Mouse (Mus musculus): ENCODE data around the gene Tmem222. TPM values are rescaled to one million over a fixed set of nuclear protein-coding genes. Genes with fewer than 3 reads are reported as not detected.

Gene Tmem222
- polyA plus RNA-seq, 1 experiment = 5.3 TPM

DNA sequence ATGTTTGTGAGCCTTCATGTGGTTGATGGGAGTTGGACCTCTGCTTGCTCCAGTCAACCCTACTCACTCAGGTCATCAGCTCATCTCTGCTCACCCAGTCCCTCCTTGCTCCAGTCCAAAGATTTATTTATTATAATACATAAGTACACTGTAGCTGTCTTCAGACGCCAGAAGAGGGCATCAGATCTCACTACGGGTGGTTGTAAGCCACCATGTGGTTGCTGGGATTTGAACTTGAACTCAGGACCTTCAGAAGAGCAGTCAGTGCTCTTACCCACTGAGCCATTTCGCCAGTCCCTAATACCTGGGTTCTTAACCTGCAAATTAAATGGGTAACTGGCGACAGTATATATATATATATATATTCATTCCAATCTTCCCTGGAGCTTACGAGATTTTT, 42.2 kb downstream of the Tmem222 start:
- H3K4me3 ChIP-seq (replicated peaks) = no peak overlapping the region
- peaks cover 14% of the 10 kb centered on the region for H3K4me1 ChIP-seq (ENCODE audit: control insufficient read depth)
- peaks cover 2% of the 10 kb centered on the region; the same call in 1 of the 2 replicates for H3K27me3 ChIP-seq (ENCODE audit: control insufficient read depth)
- TF ChIP-seq GATA1 (IDR thresholded peaks at IDR 0.05; ENCODE audit: low read length) = no peak
- no peak for TF ChIP-seq TAL1 (IDR thresholded peaks at IDR 0.05; ENCODE audit: low read length)
- H3K36me3 ChIP-seq (ENCODE audit: control insufficient read depth) = no peaks in the 10 kb centered on the region
- H3K9me3 ChIP-seq (ENCODE audit: control insufficient read depth, low read length) = no peaks in the 10 kb centered on the region

DNA sequence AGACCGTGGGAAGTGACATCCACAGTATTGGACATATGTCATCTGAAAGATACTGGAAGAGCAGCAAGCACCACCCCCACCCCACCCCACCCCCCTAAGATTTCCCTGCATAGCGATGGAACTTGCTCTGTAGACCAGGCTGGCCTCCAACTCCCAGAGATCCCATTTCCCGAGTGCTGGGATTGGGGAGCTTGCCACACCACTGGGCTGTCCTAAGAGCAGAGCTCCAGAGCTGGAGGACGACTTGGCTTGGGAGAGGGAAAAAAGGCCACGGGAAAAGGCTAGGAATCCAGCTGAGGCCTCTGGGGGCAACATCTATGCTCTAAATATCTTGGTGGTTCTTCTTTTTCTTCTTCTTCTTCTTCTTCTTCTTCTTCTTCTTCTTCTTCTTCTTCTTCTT, 42.8 kb downstream of the Tmem222 start:
- Histone ChIP-seq H3K27me3 (ENCODE audit: control insufficient read depth) (peaks cover 2% of the 10 kb centered on the region; the same call in 1 of the 2 replicates), H3K9me3 (ENCODE audit: control insufficient read depth, low read length) (no peaks in the 10 kb centered on the region), H3K4me3 (replicated peaks) (no peak overlapping the region), H3K4me1 (ENCODE audit: control insufficient read depth) (peaks cover 8% of the 10 kb centered on the region), H3K36me3 (ENCODE audit: control insufficient read depth) (no peaks in the 10 kb centered on the region)
- no peak for TF ChIP-seq TAL1 (IDR thresholded peaks at IDR 0.05; ENCODE audit: low read length)
- no peak for TF ChIP-seq GATA1 (IDR thresholded peaks at IDR 0.05; ENCODE audit: low read length)

DNA sequence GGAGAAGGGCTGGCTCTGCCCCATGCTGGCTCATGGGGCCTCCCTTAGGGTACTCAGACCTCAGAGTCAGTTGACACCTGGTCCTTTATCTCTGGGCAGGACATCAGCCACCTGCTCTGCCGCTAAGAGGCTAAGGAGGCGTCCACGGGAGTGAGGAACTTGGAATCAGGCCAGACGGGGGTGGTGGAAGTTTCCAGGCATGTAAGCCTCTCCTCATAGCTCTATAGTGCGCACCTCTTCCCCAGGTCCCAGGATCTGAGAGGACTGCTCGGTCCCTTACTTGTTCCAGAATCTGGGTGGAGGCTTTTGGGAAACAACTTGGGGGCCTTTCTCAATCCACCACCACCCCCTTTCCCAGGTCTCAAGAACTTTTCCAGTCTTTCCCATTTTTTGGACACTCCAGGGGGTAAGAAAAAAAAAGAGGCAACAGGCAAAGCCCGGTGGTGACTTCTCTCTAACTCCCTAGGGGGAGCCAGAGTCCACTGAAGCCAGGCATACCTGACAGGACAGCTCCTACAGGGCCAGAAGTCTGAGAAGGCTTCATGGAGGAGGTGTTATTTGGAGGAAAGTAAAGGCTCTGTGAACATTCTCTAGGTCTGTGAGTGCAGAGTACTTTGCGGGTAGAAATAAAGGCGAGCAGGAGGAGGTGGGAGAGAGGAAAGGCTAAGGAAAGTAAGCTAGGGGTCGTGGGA, 44.2 kb downstream of the Tmem222 start:
- peaks cover 2% of the 10 kb centered on the region; the same call in 1 of the 2 replicates for H3K27me3 ChIP-seq (ENCODE audit: control insufficient read depth)
- TF ChIP-seq GATA1 (IDR thresholded peaks at IDR 0.05; ENCODE audit: low read length) (no peak), TAL1 (IDR thresholded peaks at IDR 0.05; ENCODE audit: low read length) (no peak)

DNA sequence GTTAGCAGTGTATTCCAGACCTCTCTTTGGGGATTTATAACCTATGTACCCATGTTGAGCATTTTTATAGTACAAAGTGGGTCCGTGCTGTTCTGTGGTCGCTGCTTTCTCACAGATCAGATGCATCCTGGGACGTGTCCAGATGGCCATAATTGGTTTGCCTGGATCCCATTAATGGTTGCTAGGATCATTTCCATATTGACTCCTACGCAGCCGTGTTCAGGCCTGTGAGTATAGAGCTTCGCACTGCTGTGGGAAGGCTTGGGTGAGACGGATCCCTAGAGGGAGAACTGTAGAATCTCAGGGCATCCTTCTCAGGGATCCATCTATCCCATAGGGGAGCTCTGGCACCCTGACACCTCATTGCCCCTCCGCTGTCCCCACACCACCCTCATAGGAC, 48.0 kb downstream of the Tmem222 start:
- H3K36me3 ChIP-seq (ENCODE audit: control insufficient read depth) = no peaks in the 10 kb centered on the region
- no peak overlapping the region for H3K4me3 ChIP-seq (replicated peaks)
- no peaks in the 10 kb centered on the region for H3K4me1 ChIP-seq (ENCODE audit: control insufficient read depth)
- H3K27me3 ChIP-seq (ENCODE audit: control insufficient read depth) = peaks cover 8% of the 10 kb centered on the region
- no peaks in the 10 kb centered on the region for H3K9me3 ChIP-seq (ENCODE audit: control insufficient read depth, low read length)
- TF ChIP-seq TAL1 (IDR thresholded peaks at IDR 0.05; ENCODE audit: low read length) (no peak), GATA1 (IDR thresholded peaks at IDR 0.05; ENCODE audit: low read length) (no peak)

More for the DNA sequence above, 44.2 kb downstream of the Tmem222 start:
- Histone ChIP-seq H3K9me3 (ENCODE audit: control insufficient read depth, low read length) (no peaks in the 10 kb centered on the region), H3K36me3 (ENCODE audit: control insufficient read depth) (no peaks in the 10 kb centered on the region), H3K4me1 (ENCODE audit: control insufficient read depth) (peaks cover 4% of the 10 kb centered on the region), H3K4me3 (replicated peaks) (no peak overlapping the region)

DNA sequence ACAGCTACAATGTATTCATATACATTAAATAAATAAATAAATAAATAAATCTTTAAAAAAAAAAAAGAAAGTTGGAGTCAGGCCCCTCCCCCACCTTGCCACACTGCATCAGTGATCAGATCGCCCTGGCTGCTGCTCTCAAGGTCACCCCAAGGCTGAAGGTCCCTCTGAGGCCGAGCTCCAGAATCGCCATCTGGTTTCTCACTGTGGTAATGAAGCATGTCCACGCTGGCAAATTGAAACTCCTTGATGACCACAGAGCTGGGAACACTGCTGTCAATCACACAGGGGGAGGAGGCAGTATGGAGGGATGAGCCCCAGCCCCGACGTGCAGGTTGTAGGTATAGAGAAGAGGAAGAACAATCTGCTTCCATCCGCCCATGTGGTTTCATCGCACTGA, 50.0 kb downstream of the Tmem222 start:
- Histone ChIP-seq H3K27me3 (ENCODE audit: control insufficient read depth) (peaks cover 25% of the 10 kb centered on the region), H3K4me1 (ENCODE audit: control insufficient read depth) (no peaks in the 10 kb centered on the region)
- no peak for TF ChIP-seq TAL1 (IDR thresholded peaks at IDR 0.05; ENCODE audit: low read length)
- TF ChIP-seq GATA1 (IDR thresholded peaks at IDR 0.05; ENCODE audit: low read length) = no peak

DNA sequence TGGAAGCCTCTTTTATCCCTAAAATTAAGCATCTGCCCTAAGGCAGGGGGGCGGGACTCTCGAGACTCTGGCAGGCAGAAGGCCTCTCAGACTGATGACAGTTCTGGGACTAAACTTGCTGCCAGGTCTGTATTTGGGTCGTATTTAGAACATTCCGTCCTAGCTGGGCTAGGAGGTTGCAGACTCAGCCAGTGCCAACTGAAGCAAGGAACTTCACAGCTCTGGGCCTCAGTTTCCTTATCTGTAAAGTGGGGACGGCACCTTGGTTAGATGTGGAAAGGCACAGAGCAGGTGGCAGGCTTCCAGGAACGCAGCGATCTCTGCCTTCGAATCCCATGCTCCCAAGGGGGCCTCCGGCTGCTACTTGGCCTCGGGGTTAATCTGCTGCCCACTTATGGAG, 51.5 kb downstream of the Tmem222 start:
- Histone ChIP-seq H3K27me3 (ENCODE audit: control insufficient read depth) (peaks cover 41% of the 10 kb centered on the region), H3K4me3 (replicated peaks) (no peak overlapping the region), H3K9me3 (ENCODE audit: control insufficient read depth, low read length) (no peaks in the 10 kb centered on the region), H3K36me3 (ENCODE audit: control insufficient read depth) (no peaks in the 10 kb centered on the region), H3K4me1 (ENCODE audit: control insufficient read depth) (no peaks in the 10 kb centered on the region; the same call in 1 of the 2 replicates)
- TF ChIP-seq GATA1 (IDR thresholded peaks at IDR 0.05; ENCODE audit: low read length) (no peak), TAL1 (IDR thresholded peaks at IDR 0.05; ENCODE audit: low read length) (no peak)

More for the DNA sequence above, 50.0 kb downstream of the Tmem222 start:
- no peak overlapping the region for H3K4me3 ChIP-seq (replicated peaks)
- no peaks in the 10 kb centered on the region for H3K9me3 ChIP-seq (ENCODE audit: control insufficient read depth, low read length)
- H3K36me3 ChIP-seq (ENCODE audit: control insufficient read depth) = no peaks in the 10 kb centered on the region

DNA sequence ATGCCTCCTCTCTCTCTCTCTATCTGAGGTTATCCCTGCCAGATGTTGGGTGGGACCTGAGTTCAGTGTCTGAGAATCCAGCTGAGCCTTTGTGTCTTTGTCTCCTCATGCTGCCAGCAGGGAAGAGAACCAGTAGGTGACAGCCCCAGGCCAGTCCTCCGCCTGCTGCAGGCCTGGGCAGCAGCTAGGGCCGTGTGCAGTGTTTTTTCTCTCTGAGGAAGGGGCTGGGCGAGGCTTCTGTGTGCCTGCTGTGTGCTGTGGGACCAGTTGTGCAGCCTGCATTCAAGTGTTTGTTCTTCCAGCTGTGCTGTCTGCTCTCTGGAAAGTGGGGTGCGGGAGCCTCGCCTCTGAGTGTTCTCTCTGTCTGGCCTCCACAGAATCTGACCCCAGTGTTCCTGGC, 53.7 kb downstream of the Tmem222 start:
- Histone ChIP-seq H3K4me1 (ENCODE audit: control insufficient read depth) (peaks cover 5% of the 10 kb centered on the region), H3K27me3 (ENCODE audit: control insufficient read depth) (peaks cover 59% of the 10 kb centered on the region), H3K36me3 (ENCODE audit: control insufficient read depth) (no peaks in the 10 kb centered on the region), H3K4me3 (replicated peaks) (no peak overlapping the region), H3K9me3 (ENCODE audit: control insufficient read depth, low read length) (no peaks in the 10 kb centered on the region)
- TF ChIP-seq TAL1 (IDR thresholded peaks at IDR 0.05; ENCODE audit: low read length) = no peak
- no peak for TF ChIP-seq GATA1 (IDR thresholded peaks at IDR 0.05; ENCODE audit: low read length)

DNA sequence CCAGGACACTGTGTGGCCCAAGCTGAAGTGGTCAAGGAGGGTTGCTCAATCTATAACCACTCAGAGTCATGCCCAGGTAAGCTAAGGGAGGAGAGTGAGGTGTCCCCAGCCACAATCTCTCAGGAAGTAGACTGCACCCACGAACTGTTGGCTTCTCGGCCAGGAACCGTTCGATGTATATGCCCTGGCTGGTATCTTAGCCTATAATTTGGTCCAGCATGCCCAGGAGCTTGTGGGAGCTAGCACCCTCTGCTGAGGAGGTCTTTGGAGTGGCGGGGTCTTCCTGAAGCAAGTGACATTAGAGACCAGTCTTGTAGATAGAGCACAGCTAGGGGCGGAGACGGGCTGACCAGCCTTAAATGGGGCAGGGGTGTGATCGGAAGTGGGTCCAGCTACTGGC, 55.9 kb downstream of the Tmem222 start:
- TF ChIP-seq GATA1 (IDR thresholded peaks at IDR 0.05; ENCODE audit: low read length) (no peak), TAL1 (IDR thresholded peaks at IDR 0.05; ENCODE audit: low read length) (no peak)
- Histone ChIP-seq H3K27me3 (ENCODE audit: control insufficient read depth) (peaks cover 68% of the 10 kb centered on the region), H3K36me3 (ENCODE audit: control insufficient read depth) (no peaks in the 10 kb centered on the region), H3K4me1 (ENCODE audit: control insufficient read depth) (peaks cover 8% of the 10 kb centered on the region), H3K9me3 (ENCODE audit: control insufficient read depth, low read length) (no peaks in the 10 kb centered on the region), H3K4me3 (replicated peaks) (no peak overlapping the region)

DNA sequence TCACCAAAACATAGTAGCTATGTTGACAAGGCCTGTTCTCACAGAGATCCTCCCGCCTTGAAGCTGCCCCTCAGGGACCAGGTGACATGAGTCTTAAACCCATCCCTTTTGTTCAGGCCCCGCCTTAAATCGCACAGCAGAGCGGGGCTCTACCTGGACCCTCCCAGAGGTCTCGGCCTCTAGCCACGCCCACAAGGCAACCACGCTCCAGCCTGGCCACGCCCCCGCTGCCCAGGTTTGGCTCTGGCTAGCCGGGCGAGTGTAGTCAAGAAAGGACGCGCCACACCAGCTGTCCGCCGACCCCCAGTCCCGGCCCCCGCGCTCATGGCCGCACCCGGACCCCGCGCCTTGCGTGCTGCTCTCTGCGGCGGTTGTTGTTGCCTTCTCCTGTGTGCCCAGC, 56.9 kb downstream of the Tmem222 start:
- TF ChIP-seq TAL1 (IDR thresholded peaks at IDR 0.05; ENCODE audit: low read length) = no peak
- no peak for TF ChIP-seq GATA1 (IDR thresholded peaks at IDR 0.05; ENCODE audit: low read length)
- Histone ChIP-seq H3K4me3 (replicated peaks) (no peak overlapping the region), H3K4me1 (ENCODE audit: control insufficient read depth) (peaks cover 8% of the 10 kb centered on the region), H3K27me3 (ENCODE audit: control insufficient read depth) (peaks cover 65% of the 10 kb centered on the region), H3K9me3 (ENCODE audit: control insufficient read depth, low read length) (no peaks in the 10 kb centered on the region), H3K36me3 (ENCODE audit: control insufficient read depth) (no peaks in the 10 kb centered on the region)

Measured in erythroblast, embryonic 14.5 days (primary cell).